Mouse (Mus musculus): ENCODE measurements around the gene Yipf2. TPM values are rescaled to one million over a fixed set of nuclear protein-coding genes. Genes with fewer than 3 reads are reported as not detected.

Yipf2 gene
- polyA plus RNA-seq, 1 experiment from 2014 or later: 29.7 TPM

GRCm38 (mm10) chr9:21574012-21574801, 18.4 kb downstream of the Yipf2 start:
- no peaks in the 10 kb centered on the region for H3K27me3 ChIP-seq
- H3K27ac ChIP-seq: no peak overlapping the region
- ATAC-seq (ENCODE audit: borderline replicate concordance, extremely low read depth, low FRiP score, low TSS enrichment): no peak
- no peak overlapping the region for H3K4me2 ChIP-seq
- H3K9ac ChIP-seq: no peak overlapping the region
- H3K9me3 ChIP-seq: no peaks in the 10 kb centered on the region
- no peak overlapping the region for H3K4me3 ChIP-seq
- no peaks in the 10 kb centered on the region for H3K4me1 ChIP-seq
- H3K36me3 ChIP-seq: peaks cover 86% of the 10 kb centered on the region
- 91% methylated on average over 8 of the region's 8 CpGs for WGBS

GRCm38 (mm10) chr9:21568657-21569255, 23.9 kb downstream of the Yipf2 start:
- Histone ChIP-seq H3K36me3 (peaks cover 42% of the 10 kb centered on the region), H3K4me2 (no peak overlapping the region), H3K4me3 (no peak overlapping the region), H3K4me1 (peaks cover 4% of the 10 kb centered on the region; the same call in 1 of the 2 replicates), H3K27me3 (no peaks in the 10 kb centered on the region), H3K27ac (no peak overlapping the region), H3K9me3 (no peaks in the 10 kb centered on the region), H3K9ac (no peak overlapping the region)
- ATAC-seq (ENCODE audit: borderline replicate concordance, extremely low read depth, low FRiP score, low TSS enrichment): no peak
- WGBS: 87% methylated on average over 8 of the region's 8 CpGs

- no peak overlapping the region for H3K9ac ChIP-seq
These were observed 25.6 kb downstream of the Yipf2 start for GRCm38 (mm10) chr9:21567051-21567450.

GRCm38 (mm10) chr9:21566538-21566937, 26.1 kb downstream of the Yipf2 start:
- H3K4me2 ChIP-seq: no peak overlapping the region
- peaks cover 27% of the 10 kb centered on the region for H3K36me3 ChIP-seq
- no peak overlapping the region for H3K27ac ChIP-seq
- no peaks in the 10 kb centered on the region for H3K27me3 ChIP-seq
- H3K9me3 ChIP-seq: no peaks in the 10 kb centered on the region
- no peak overlapping the region for H3K4me3 ChIP-seq
- peaks cover 4% of the 10 kb centered on the region; the same call in 1 of the 2 replicates for H3K4me1 ChIP-seq
- H3K9ac ChIP-seq: no peak overlapping the region
- no peak for ATAC-seq (ENCODE audit: borderline replicate concordance, extremely low read depth, low FRiP score, low TSS enrichment)
- 94% methylated on average over 1 of the region's 1 CpGs for WGBS

More at GRCm38 (mm10) chr9:21567051-21567450, 25.6 kb downstream of the Yipf2 start:
- no peak overlapping the region for H3K4me3 ChIP-seq
- H3K27me3 ChIP-seq: no peaks in the 10 kb centered on the region
- H3K36me3 ChIP-seq: peaks cover 32% of the 10 kb centered on the region
- WGBS: 81% methylated on average over 2 of the region's 2 CpGs
- peaks cover 4% of the 10 kb centered on the region; the same call in 1 of the 2 replicates for H3K4me1 ChIP-seq
- H3K27ac ChIP-seq: no peak overlapping the region
- H3K4me2 ChIP-seq: no peak overlapping the region
- ATAC-seq (ENCODE audit: borderline replicate concordance, extremely low read depth, low FRiP score, low TSS enrichment): no peak
- no peaks in the 10 kb centered on the region for H3K9me3 ChIP-seq

- Histone ChIP-seq H3K9ac (no peak overlapping the region), H3K9me3 (no peaks in the 10 kb centered on the region), H3K27ac (no peak overlapping the region), H3K4me2 (no peak overlapping the region), H3K27me3 (no peaks in the 10 kb centered on the region), H3K4me1 (peaks cover 4% of the 10 kb centered on the region; the same call in 1 of the 2 replicates), H3K36me3 (peaks cover 16% of the 10 kb centered on the region), H3K4me3 (no peak overlapping the region)
- 81% methylated on average over 4 of the region's 4 CpGs for WGBS
- no peak for ATAC-seq (ENCODE audit: borderline replicate concordance, extremely low read depth, low FRiP score, low TSS enrichment)
These were observed 27.5 kb downstream of the Yipf2 start for GRCm38 (mm10) chr9:21565004-21565586.

- H3K4me3 ChIP-seq: no peak overlapping the region
- no peaks in the 10 kb centered on the region for H3K9me3 ChIP-seq
- no peak for ATAC-seq (ENCODE audit: borderline replicate concordance, extremely low read depth, low FRiP score, low TSS enrichment)
- no peak overlapping the region for H3K4me2 ChIP-seq
- H3K27me3 ChIP-seq: no peaks in the 10 kb centered on the region
- peaks cover 4% of the 10 kb centered on the region; the same call in 1 of the 2 replicates for H3K4me1 ChIP-seq
- no peak overlapping the region for H3K27ac ChIP-seq
- peaks cover 9% of the 10 kb centered on the region; the same call in 1 of the 2 replicates for H3K36me3 ChIP-seq
- 70% methylated on average over 1 of the region's 1 CpGs for WGBS
- no peak overlapping the region for H3K9ac ChIP-seq
These were observed 28.2 kb downstream of the Yipf2 start for GRCm38 (mm10) chr9:21564420-21564819.

- Histone ChIP-seq H3K9me3 (no peaks in the 10 kb centered on the region), H3K36me3 (0 out of 2 replicates have a peak, but pooled peaks cover 2% of the 10 kb centered on the region), H3K4me1 (no peaks in the 10 kb centered on the region), H3K4me3 (no peak overlapping the region), H3K4me2 (no peak overlapping the region), H3K27ac (no peak overlapping the region), H3K27me3 (no peaks in the 10 kb centered on the region), H3K9ac (no peak overlapping the region)
- ATAC-seq (ENCODE audit: borderline replicate concordance, extremely low read depth, low FRiP score, low TSS enrichment): no peak
- 97% methylated on average over 3 of the region's 3 CpGs for WGBS
These were observed 33.5 kb downstream of the Yipf2 start for GRCm38 (mm10) chr9:21559151-21559550.

- H3K4me1 ChIP-seq: no peaks in the 10 kb centered on the region
- 62% methylated on average over 4 of the region's 4 CpGs for whole genome bisulfite sequencing
- no peak overlapping the region for H3K9ac ChIP-seq
- H3K9me3 ChIP-seq: no peaks in the 10 kb centered on the region
- H3K27ac ChIP-seq: no peak overlapping the region
- peak; percentile 54; the same call in 1 of the 2 replicates for ATAC-seq (ENCODE audit: borderline replicate concordance, extremely low read depth, low FRiP score, low TSS enrichment)
- H3K4me2 ChIP-seq: no peak overlapping the region
- no peak overlapping the region for H3K4me3 ChIP-seq
- no peaks in the 10 kb centered on the region for H3K27me3 ChIP-seq
- 0 out of 2 replicates have a peak, but pooled peaks cover 2% of the 10 kb centered on the region for H3K36me3 ChIP-seq
These were observed 34.3 kb downstream of the Yipf2 start for GRCm38 (mm10) chr9:21558366-21558765.

- 0 out of 2 replicates have a peak, but pooled peaks cover 2% of the 10 kb centered on the region for H3K36me3 ChIP-seq
- no peak overlapping the region for H3K4me3 ChIP-seq
- H3K4me1 ChIP-seq: no peaks in the 10 kb centered on the region
- no peaks in the 10 kb centered on the region for H3K9me3 ChIP-seq
- no peak overlapping the region for H3K27ac ChIP-seq
- no peak overlapping the region for H3K9ac ChIP-seq
- ATAC-seq (ENCODE audit: borderline replicate concordance, extremely low read depth, low FRiP score, low TSS enrichment): no peak
- WGBS: 88% methylated on average over 2 of the region's 2 CpGs
- no peak overlapping the region for H3K4me2 ChIP-seq
- H3K27me3 ChIP-seq: no peaks in the 10 kb centered on the region
These were observed 35.1 kb downstream of the Yipf2 start for GRCm38 (mm10) chr9:21557556-21557955.

- Histone ChIP-seq H3K4me1 (no peaks in the 10 kb centered on the region), H3K27me3 (no peaks in the 10 kb centered on the region), H3K9me3 (no peaks in the 10 kb centered on the region), H3K4me2 (no peak overlapping the region), H3K27ac (no peak overlapping the region), H3K36me3 (0 out of 2 replicates have a peak, but pooled peaks cover 2% of the 10 kb centered on the region), H3K9ac (no peak overlapping the region), H3K4me3 (no peak overlapping the region)
- no peak for ATAC-seq (ENCODE audit: borderline replicate concordance, extremely low read depth, low FRiP score, low TSS enrichment)
- 78% methylated on average over 2 of the region's 2 CpGs for WGBS
These were observed 35.6 kb downstream of the Yipf2 start for GRCm38 (mm10) chr9:21556996-21557395.

- H3K4me3 ChIP-seq: no peak overlapping the region
- no peaks in the 10 kb centered on the region for H3K27me3 ChIP-seq
- peaks cover 7% of the 10 kb centered on the region; the same call in 1 of the 2 replicates for H3K36me3 ChIP-seq
- ATAC-seq (ENCODE audit: borderline replicate concordance, extremely low read depth, low FRiP score, low TSS enrichment): no peak
- no peaks in the 10 kb centered on the region for H3K9me3 ChIP-seq
- no peak overlapping the region for H3K4me2 ChIP-seq
- H3K9ac ChIP-seq: no peak overlapping the region
- H3K27ac ChIP-seq: no peak overlapping the region
- 81% methylated on average over 6 of the region's 6 CpGs for WGBS
- no peaks in the 10 kb centered on the region for H3K4me1 ChIP-seq
These were observed 37.4 kb downstream of the Yipf2 start for GRCm38 (mm10) chr9:21555198-21555742.

All from lung, embryonic 15.5 days (tissue).